ENCODE assay signal across 9 mouse cellular contexts in the genomic region with DNA sequence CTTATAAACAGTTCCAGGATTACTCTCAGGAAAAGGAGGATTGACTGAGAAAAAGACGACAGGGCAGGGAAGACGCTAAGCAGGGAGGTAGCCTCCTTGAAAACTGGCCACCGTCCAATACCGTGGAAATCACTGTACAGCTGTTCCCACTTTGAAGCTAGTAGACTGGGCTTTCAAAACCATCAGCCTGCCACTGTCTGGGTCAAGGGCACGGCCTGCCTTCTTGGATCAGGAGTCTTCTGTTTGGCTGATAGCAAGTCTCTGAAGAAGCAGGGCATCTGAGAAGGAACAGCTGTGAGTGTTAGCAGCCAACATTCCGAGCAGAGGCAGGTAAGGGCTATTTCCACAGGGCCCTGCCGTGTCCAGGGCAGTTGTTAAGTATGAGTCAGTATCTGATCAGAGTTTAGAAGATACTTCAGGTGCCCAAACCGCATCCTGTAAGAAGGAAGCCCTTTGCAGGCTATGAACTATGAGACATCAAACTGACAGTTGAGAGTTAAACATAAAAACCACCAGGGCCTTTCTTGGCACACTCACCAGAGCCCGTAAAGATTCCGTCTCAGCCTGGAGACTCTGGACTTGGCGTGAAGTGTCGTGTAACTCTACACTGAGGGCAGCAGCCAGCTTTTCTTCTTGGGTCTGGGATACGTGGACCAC. TPM values are rescaled to one million over a fixed set of nuclear protein-coding genes. Genes with fewer than 3 reads are reported as not detected.
DNase-seq lines count a peak whose midpoint lies in the region; ATAC-seq and TF ChIP-seq lines count a peak whose summit lies in the region.
"Had no signal": no experiment of that assay in that cellular context is flagged by ENCODE, and none has a peak within 500 bp of the region (broad histone marks: within the 10 kb centered on the region; RNA-seq: fewer than 3 reads in every experiment).

No protein-coding gene starts in this region.

- H3K27me3 ChIP-seq in intestine, embryonic 14.5 days (replicated peaks; ENCODE audit: control insufficient read depth, insufficient read depth, low read length), result no peaks in the 10 kb centered on the region
- no peaks in the 10 kb centered on the region for H3K27me3 ChIP-seq in intestine, postnatal 0 days (replicated peaks; ENCODE audit: control insufficient read depth, insufficient read depth, low read length)
- H3K27me3 ChIP-seq in C2C12 (ENCODE audit: control insufficient read depth, insufficient read depth, insufficient read length), result no peaks in the 10 kb centered on the region
- H3K27me3 ChIP-seq in embryonic facial prominence, embryonic 14.5 days (replicated peaks; ENCODE audit: control insufficient read depth, insufficient read depth, low read length), result no peaks in the 10 kb centered on the region
- no peaks in the 10 kb centered on the region for H3K27me3 ChIP-seq in intestine, embryonic 16.5 days (replicated peaks; ENCODE audit: control insufficient read depth, insufficient read depth, low read length)
- H3K27me3 ChIP-seq: Patski had no signal

- peaks cover 6% of the 10 kb centered on the region; the same call in 1 of the 2 replicates for H3K4me1 ChIP-seq in intestine, embryonic 14.5 days (replicated peaks; ENCODE audit: control insufficient read depth, insufficient read depth, low read length)
- H3K4me1 ChIP-seq in intestine, postnatal 0 days (replicated peaks; ENCODE audit: control insufficient read depth, insufficient read depth, low read length), result no peaks in the 10 kb centered on the region
- peaks cover 25% of the 10 kb centered on the region for H3K4me1 ChIP-seq in embryonic facial prominence, embryonic 14.5 days (ENCODE audit: control insufficient read depth, insufficient read depth, low read length)
- H3K4me1 ChIP-seq in intestine, embryonic 16.5 days (ENCODE audit: control insufficient read depth, insufficient read depth, low read length), result peaks cover 3% of the 10 kb centered on the region; the same call in 1 of the 2 replicates

- H3K79me2 ChIP-seq in C2C12 (ENCODE audit: control insufficient read depth, insufficient read depth), result no peaks in the 10 kb centered on the region

- H3K79me3 ChIP-seq in C2C12 (ENCODE audit: low read depth), result no peaks in the 10 kb centered on the region

- no peak for TF ChIP-seq CTCF in intestine, postnatal 0 days (IDR thresholded peaks at IDR 0.05; ENCODE audit: low read depth)
- TF ChIP-seq CTCF in C2C12 (IDR thresholded peaks at IDR 0.05; ENCODE audit: control insufficient read depth, insufficient read depth, insufficient read length), result no peak

- no peak overlapping the region for H3K9ac ChIP-seq in intestine, embryonic 14.5 days (ENCODE audit: low read length)
- no peak overlapping the region for H3K9ac ChIP-seq in intestine, postnatal 0 days (ENCODE audit: low read depth, low read length)
- H3K9ac ChIP-seq in embryonic facial prominence, embryonic 14.5 days (ENCODE audit: low read depth, low read length), result 0 out of 2 replicates have a peak overlapping the region, but pooled peaks have one; percentile 37
- no peak overlapping the region for H3K9ac ChIP-seq in intestine, embryonic 16.5 days (ENCODE audit: low read depth, low read length)

- H3K36me3 ChIP-seq in intestine, embryonic 14.5 days (ENCODE audit: control insufficient read depth, insufficient read depth, low read length), result no peaks in the 10 kb centered on the region
- H3K36me3 ChIP-seq in intestine, postnatal 0 days (ENCODE audit: control insufficient read depth, insufficient read depth), result no peaks in the 10 kb centered on the region
- no peaks in the 10 kb centered on the region for H3K36me3 ChIP-seq in C2C12 (ENCODE audit: control insufficient read depth, insufficient read depth)
- no peaks in the 10 kb centered on the region for H3K36me3 ChIP-seq in embryonic facial prominence, embryonic 14.5 days (ENCODE audit: control insufficient read depth, insufficient read depth, low read length)
- no peaks in the 10 kb centered on the region for H3K36me3 ChIP-seq in intestine, embryonic 16.5 days (ENCODE audit: control insufficient read depth, insufficient read depth, low read length)

- no peak overlapping the region for H3ac ChIP-seq in C2C12 (ENCODE audit: control insufficient read depth, insufficient read length, low read depth)

- no peaks in the 10 kb centered on the region for H3K9me3 ChIP-seq in intestine, embryonic 14.5 days (ENCODE audit: control insufficient read depth, low read length)
- no peaks in the 10 kb centered on the region for H3K9me3 ChIP-seq in intestine, postnatal 0 days (ENCODE audit: control insufficient read depth)
- H3K9me3 ChIP-seq in embryonic facial prominence, embryonic 14.5 days (ENCODE audit: control insufficient read depth, low read length), result no peaks in the 10 kb centered on the region
- no peaks in the 10 kb centered on the region for H3K9me3 ChIP-seq in intestine, embryonic 16.5 days (ENCODE audit: control insufficient read depth, low read length)

- 29% methylated on average over 13 of the region's 13 CpGs for WGBS in intestine, embryonic 14.5 days
- WGBS in intestine, postnatal 0 days, result 51% methylated on average over 13 of the region's 13 CpGs
- 16% methylated on average over 13 of the region's 13 CpGs for WGBS in embryonic facial prominence, embryonic 14.5 days
- 39% methylated on average over 13 of the region's 13 CpGs for WGBS in intestine, embryonic 16.5 days

- no peak overlapping the region for H3K4me3 ChIP-seq in intestine, embryonic 14.5 days (ENCODE audit: low read depth, low read length)
- no peak overlapping the region for H3K4me3 ChIP-seq in intestine, postnatal 0 days (ENCODE audit: low read depth, low read length)
- H3K4me3 ChIP-seq in C2C12 (ENCODE audit: insufficient read depth, poor library complexity, severe bottlenecking), result no peak overlapping the region
- no peak overlapping the region for H3K4me3 ChIP-seq in embryonic facial prominence, embryonic 14.5 days (ENCODE audit: low read depth, low read length)
- no peak overlapping the region for H3K4me3 ChIP-seq in intestine, embryonic 16.5 days (ENCODE audit: low read length)

- H3K27ac ChIP-seq in intestine, embryonic 14.5 days (ENCODE audit: low read depth), result 0 out of 2 replicates have a peak overlapping the region, but pooled peaks have one; percentile 5
- no peak overlapping the region for H3K27ac ChIP-seq in intestine, postnatal 0 days (ENCODE audit: low read depth, low read length)
- peak overlapping the region; percentile 75 for H3K27ac ChIP-seq in embryonic facial prominence, embryonic 14.5 days (replicated peaks; ENCODE audit: low read depth, low read length)
- H3K27ac ChIP-seq in intestine, embryonic 16.5 days (ENCODE audit: low read length), result peak overlapping the region; percentile 29; the same call in 1 of the 2 replicates

- no peak for DNase-seq in intestine, embryonic 14.5 days (ENCODE audit: low spot score)
- DNase-seq in embryonic facial prominence, embryonic 14.5 days (ENCODE audit: low spot score), result peak; percentile 80
- DNase-seq in spleen, postnatal 14 days (ENCODE audit: low spot score in 2 of 2), result no peak
- no peak for DNase-seq in neural tube, embryonic 10.5 days (ENCODE audit: extremely low spot score, low spot score)
- no peak for DNase-seq in cerebellum, postnatal 36 days

- peak; percentile 52; the same call in 1 of the 2 replicates for ATAC-seq in intestine, embryonic 14.5 days (replicated peaks; ENCODE audit: low FRiP score, low TSS enrichment, low read depth)
- no peak for ATAC-seq in intestine, postnatal 0 days
- ATAC-seq in embryonic facial prominence, embryonic 14.5 days (ENCODE audit: low read depth), result peak; percentile 72
- peak; percentile 43 for ATAC-seq in intestine, embryonic 16.5 days
- ATAC-seq: Patski had no signal

- no peak overlapping the region for H3K4me2 ChIP-seq in intestine, embryonic 14.5 days (ENCODE audit: low read length)
- H3K4me2 ChIP-seq in intestine, postnatal 0 days (replicated peaks; ENCODE audit: low read depth), result no peak overlapping the region
- peak overlapping the region; percentile 20 for H3K4me2 ChIP-seq in embryonic facial prominence, embryonic 14.5 days (ENCODE audit: low read depth, low read length)
- H3K4me2 ChIP-seq in intestine, embryonic 16.5 days (ENCODE audit: low read depth, low read length), result no peak overlapping the region

TF ChIP-seq in C2C12, 6 proteins besides CTCF, POLR2A, EP300 and RAD21:
- TF ChIP-seq USF1 (IDR thresholded peaks at IDR 0.05; ENCODE audit: low read depth), result no peak
- peak; percentile 59 for TF ChIP-seq FOSL1 (IDR thresholded peaks at IDR 0.05; ENCODE audit: insufficient read depth, low read length, poor library complexity, severe bottlenecking)
- peak; percentile 84 for TF ChIP-seq MYOD1 (IDR thresholded peaks at IDR 0.05; ENCODE audit: control insufficient read depth, insufficient read length, low read depth)
- no peak for TF ChIP-seq CEBPB (IDR thresholded peaks at IDR 0.05; ENCODE audit: low read depth)
- TF ChIP-seq MAX (IDR thresholded peaks at IDR 0.05), result peak; percentile 57
- no peak for TF ChIP-seq MYOG (IDR thresholded peaks at IDR 0.05; ENCODE audit: control insufficient read depth, extremely low read depth, insufficient read length)

RNA-seq across cellular contexts. Expression of gene Bfsp2, which starts 48.0 kb away (rescaled TPM):
- polyA plus RNA-seq in intestine, embryonic 14.5 days (2014; fragmentation: Nextera tagmentation; extraction: Ambion mirVana), result 0.24 and 0.30 TPM in 2 replicates
- polyA plus RNA-seq in intestine, postnatal 0 days (2015; fragmentation: Nextera tagmentation; extraction: Ambion mirVana), result 0.35 and 0.41 TPM in 2 replicates
- polyA plus RNA-seq in C2C12 (2012; fragmentation: generic; extraction: Trizol), result 0.22 TPM
- polyA plus RNA-seq in embryonic facial prominence, embryonic 14.5 days (2014; fragmentation: Nextera tagmentation; extraction: Ambion mirVana), result 3.3 and 3.7 TPM in 2 replicates
- polyA plus RNA-seq in intestine, embryonic 16.5 days (2015; fragmentation: Nextera tagmentation; extraction: Ambion mirVana), result not detected in 2 replicates
- polyA plus RNA-seq: Patski had no signal
